Mouse (Mus musculus) left cerebral cortex, postnatal 10 days (tissue): ENCODE measurements at regions not wholly inside any gene's neighbourhood (a gene's known extent, or its start where the extent isn't known, plus 50 kb on each side); places are given as distances from the start of the nearest gene placed in this dataset.

ENCODE experiments used
- DNase-seq, 2 experiments: peaks; one replicate each; pipeline ENCODE4 v3.0.0; 2021 to 2022; ENCODE audit warnings: low spot score in 2 of 2, mixed read lengths in 1 of 2; ENCODE audit errors: extremely low spot score in 1 of 2
- intact Hi-C: fragments of 180-260 bp; cut with DNase I; formaldehyde crosslinking; loops from one replicate; pipeline ENCODE4 v1.15.1; 2025

GRCm38 (mm10) chr4:54563075-54563474 is 381.8 kb upstream of the Zfp462 start:
- no peak for DNase-seq

GRCm38 (mm10) chr4:54573185-54573584 is 371.7 kb upstream of the Zfp462 start:
- intact Hi-C loops: no loop called here
- no peak for DNase-seq

More at GRCm38 (mm10) chr4:54563075-54563474, 381.8 kb upstream of the Zfp462 start:
- intact Hi-C loops: no loop called here

DNA sequence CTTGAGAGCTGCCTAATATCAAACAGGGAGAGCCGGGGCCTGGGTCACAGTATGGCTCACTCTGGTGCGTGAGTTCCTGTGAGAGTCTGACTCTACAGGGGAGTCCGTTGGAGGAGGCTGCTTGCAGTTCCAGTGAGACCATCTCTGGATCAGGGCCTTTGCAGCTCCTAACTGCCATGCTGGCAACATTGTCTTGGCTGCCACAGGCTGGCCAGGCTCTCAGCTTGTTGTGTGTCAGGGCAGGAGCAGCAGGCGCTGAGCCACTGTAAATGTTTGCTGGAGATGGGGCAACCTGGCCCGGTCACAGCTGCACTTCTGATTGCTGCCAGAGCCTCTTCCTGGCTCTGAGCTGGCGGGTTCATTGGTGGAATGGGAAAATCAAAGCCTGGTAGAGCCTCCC is 357.7 kb upstream of the Zfp462 start:
- intact Hi-C loops: no loop called here
- DNase-seq: peak in 1 of 2 experiments; percentile 3

DNA sequence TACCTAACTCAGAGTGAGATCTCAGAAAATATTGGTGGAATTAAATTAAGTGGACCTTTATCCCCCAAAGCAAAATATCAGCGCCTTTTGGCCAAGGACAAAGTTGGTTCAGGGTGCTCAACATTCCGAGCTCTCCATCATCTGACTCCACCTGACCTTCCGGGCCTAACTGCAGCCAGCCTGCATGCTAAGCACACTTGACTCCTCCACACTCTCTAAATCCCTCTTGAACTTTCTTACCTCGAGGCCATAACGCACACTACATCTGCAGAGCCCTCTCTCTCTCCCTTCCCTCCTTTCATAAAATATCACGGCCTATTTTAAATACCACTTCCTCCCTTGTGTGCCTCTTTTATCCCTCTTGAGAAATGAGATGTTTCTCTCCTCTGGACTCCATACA is 356.1 kb upstream of the Zfp462 start:
- intact Hi-C loops: no loop called here
- no peak for DNase-seq

DNA sequence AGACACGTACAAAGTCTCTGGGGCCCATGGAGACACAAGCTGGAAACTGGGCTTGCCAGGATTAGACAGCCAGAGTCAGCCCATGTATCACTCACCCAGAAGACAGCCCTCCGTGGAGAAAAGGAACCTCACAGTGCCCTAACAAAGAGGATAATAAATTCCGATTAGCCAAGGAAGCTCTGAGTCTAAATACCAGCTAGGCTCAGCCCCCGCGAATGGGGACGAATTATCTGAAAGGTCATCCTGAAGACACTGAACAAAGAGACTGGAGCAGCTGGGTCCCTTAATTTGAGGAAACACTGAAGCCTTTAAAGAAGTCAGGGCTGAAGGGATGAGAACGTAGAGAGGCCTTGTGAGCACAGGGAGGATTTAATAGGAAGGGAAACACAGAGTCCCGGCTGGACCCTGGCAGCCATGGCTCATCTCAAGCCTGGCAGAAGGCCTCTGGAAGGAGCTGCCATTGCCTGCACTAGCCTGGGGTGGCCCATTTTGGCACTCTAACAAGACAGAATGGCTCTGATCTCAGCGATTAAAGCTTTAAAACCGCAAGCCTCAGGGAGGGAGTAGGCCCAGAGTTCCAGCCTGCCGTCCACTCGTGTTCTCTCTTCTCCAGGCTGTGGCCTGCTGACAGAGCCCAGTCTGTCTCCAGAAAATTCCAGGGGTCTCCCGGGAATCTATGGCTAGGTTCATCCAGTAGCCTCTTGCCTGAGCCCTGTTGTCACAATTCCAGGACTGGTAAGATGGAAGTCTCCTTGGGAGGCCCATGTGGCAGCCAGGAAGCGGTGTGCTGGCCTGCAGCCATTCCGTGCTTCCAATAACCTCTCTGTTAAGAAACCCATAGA is 343.0 kb upstream of the Zfp462 start:
- peak; percentile 16 to 41 for DNase-seq
- intact Hi-C loops: no loop called here

GRCm38 (mm10) chr4:54602513-54603205 is 342.2 kb upstream of the Zfp462 start:
- intact Hi-C loops: no loop called here
- no peak for DNase-seq

GRCm38 (mm10) chr4:54610101-54610500 is 334.7 kb upstream of the Zfp462 start:
- intact Hi-C loops: no loop called here
- DNase-seq: no peak

DNA sequence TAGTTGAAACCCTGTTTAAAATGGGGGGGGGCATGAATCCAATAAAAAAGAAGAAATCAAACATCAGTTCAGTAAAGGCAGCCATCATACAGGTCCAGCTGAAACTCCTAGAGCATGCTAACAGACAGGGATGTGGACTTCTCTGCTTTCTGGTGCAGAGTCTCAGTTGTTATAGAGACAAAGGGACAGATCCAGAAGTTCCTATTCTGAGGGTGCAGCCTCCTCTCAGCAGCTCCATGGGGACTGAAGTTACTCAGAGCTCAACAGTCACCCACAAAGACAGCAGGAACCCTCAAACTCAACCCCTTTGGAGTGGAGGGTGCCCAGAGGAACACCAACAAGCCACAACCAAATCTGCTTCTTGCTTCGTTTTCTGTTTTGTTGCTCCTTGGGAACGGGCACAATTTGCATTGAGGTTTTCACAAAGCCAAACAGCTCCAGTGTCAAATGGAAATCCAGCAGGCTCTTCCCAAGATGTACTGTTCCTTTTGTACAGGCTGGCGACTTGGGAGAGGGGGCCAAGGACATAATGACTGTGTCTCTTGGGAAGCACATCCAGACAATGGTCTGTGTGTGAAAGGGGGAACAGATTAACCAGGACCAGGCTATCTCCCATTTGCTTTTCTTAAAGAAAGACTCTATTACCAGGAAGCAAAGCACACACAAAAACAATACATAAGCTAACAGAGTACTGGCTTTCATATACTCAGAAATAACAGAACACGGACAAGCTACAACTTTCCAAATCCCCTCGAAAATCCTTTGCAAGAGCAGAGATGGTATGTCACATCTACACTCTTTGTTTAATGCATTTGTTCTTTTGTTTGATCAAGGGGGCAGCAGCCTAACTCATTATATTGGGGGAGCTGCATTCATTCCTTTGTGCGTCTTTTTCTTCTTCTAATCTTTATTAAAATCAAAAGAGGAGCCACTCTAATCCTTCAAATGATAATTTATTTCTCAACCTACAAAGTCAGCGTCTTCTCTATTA is 332.6 kb upstream of the Zfp462 start:
- intact Hi-C loops: no loop called here
- DNase-seq: no peak

DNA sequence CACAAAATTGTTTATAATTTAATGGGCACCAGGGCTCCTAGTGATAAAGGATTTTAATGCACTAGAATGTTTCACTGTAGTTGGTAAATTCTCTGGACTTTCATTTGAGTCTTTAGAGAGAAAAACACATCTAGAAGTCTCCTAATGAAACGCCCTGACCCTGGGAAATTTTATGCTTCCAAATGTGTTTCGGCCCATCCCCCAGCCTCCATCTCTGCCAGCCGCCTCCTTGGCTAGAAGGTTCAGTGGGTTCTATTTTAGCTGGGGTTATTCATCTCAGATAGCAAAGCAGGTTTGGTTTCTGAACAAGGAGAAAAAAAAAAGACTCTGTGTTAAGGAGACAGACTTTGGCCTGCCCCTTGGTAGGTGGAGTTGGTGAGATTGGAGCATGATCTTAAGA is 331.8 kb upstream of the Zfp462 start:
- DNase-seq: no peak
- intact Hi-C loops: no loop called here

- no peak for DNase-seq
- intact Hi-C loops: no loop called here
Measured at GRCm38 (mm10) chr4:54613611-54614010, 331.2 kb upstream of the Zfp462 start.

DNA sequence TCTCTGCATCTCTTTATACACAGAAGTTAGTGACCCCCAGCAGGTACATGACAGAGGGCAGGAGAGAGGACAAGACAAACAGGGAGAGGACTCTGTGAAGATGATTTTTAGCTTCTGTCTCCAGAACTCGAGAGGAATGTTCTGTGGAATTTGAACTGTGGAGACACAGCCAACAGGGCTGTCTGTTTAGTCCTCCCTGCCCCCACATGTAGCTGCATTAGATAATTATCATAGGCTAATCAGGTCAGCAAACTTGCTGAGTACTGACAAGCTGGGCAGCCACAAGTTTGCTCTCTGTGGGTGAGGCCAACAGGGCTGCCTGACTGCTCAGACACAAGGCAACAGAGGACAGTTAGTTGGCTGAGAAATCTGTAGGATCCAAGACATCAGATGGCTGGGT is 329.0 kb upstream of the Zfp462 start:
- intact Hi-C loops: no loop called here
- DNase-seq: no peak

DNA sequence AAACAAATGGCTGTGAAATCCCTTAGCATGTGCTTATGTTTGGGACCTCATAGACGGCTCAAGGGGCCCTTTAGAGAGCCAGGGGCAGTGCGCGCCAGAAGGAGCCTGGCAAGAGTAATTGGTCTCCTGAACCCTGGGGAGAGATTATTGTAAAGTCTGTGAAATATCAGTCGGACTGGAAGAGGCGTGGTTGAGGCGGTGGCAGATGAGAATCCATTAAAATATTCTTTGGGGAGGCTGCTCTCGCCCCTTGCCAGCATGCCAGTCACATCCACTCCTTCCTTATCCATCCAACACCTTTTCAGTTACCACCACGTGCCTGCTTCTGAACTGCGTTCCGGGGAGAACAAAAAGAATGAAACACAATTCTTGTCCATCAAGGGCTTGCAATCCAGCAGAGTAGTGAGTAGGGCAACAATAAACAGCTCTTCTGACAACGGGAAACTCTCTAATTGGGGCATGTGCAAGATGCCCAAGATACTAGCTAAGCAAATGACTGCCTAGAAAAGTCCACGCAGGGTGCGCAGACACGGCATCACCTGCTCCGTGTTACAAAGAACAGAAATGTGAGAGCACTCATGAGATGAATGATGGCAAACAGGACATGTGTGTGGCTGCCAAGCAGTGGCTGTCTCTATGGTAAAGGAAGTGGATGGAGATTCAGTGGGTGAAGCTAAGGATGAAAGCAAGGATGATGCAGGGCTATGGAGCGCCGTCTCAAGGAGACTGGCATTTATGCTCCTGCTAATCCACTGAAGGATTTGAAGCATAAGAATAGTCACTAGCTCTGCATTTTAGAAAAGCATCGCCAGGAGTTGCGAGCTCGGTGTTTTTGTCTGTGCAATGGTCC is 320.6 kb upstream of the Zfp462 start:
- intact Hi-C loops: no loop called here
- DNase-seq: no peak

DNA sequence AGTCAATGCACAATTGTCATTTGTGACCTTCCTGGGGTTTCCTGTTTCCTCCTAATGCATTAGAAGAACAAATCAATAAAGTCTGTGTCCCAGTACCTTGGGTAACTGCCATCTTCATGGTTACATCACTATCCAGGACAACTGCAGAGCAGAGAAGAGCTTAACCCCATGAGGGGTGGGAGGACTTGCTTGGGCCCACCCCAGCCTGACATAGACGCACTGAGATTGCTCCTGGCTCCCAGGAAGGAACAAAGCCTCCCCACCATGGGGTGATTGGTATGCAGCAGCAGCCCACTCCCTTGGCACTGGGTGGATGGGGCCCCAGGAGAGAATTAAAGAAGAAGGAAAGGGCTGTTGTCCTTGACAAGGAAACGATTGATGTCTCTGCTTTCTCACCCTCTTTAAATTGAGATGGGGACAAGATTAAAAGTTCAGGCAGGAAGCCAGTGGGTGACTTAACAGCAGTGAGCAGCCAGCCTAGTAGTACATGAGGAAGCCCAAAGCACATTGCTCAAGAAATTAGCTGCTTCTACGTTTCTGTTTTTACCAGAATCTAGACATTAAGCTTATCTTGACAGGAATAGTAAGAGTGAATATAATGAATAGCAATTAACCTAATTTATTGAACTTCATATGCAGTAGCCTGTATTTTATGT is 307.7 kb upstream of the Zfp462 start:
- peak in 1 of 2 experiments; percentile 47 for DNase-seq

GRCm38 (mm10) chr4:54646033-54646432 is 298.8 kb upstream of the Zfp462 start:
- intact Hi-C loops: no loop called here
- no peak for DNase-seq

More for the DNA sequence above, 307.7 kb upstream of the Zfp462 start:
- intact Hi-C loops: no loop called here

- DNase-seq: peak in 1 of 2 experiments; percentile 26
- intact Hi-C loops: no loop called here
Measured at GRCm38 (mm10) chr4:54646459-54646858, 298.4 kb upstream of the Zfp462 start.

- DNase-seq: peak in 1 of 2 experiments; percentile 20
- intact Hi-C loops: no loop called here
Measured at GRCm38 (mm10) chr4:54648254-54648653, 296.6 kb upstream of the Zfp462 start.

GRCm38 (mm10) chr4:54651646-54652110 is 293.2 kb upstream of the Zfp462 start:
- intact Hi-C loops: no loop called here
- no peak for DNase-seq
